Mouse (Mus musculus) thymus, adult 18-20 months (tissue): ENCODE measurements around the gene Sdsl.

Experiments used
- DNase-seq, 2 experiments: peaks; one replicate each; pipeline ENCODE4 v3.0.0; 2022; ENCODE audit warnings: mixed read lengths in 2 of 2

Gene Sdsl

GRCm38 (mm10) chr5:120454756-120455337, 17.8 kb downstream of the Sdsl start:
- DNase-seq, result no peak

GRCm38 (mm10) chr5:120447305-120447704, 25.3 kb downstream of the Sdsl start:
- no peak for DNase-seq

DNA sequence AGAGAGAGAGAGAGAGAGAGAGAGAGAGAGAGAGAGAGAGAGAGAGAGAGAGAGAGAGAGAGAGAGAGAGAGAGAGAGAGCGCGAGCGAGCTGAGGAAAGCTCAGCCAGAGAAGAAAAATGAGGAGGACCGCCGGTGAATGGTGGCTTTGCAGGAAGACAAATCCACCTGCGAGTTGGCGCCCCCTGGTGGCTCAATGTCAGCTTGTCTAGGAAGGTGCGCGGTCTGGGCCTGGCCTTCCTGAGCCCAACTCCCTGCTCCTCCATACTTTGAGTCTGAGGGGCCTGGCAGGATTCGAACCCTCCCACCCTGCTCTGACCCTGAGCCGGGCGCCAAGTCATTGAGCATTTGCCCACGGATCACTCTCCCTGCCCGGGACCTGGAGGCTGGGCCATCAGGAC, 31.9 kb downstream of the Sdsl start:
- peak; percentile 44 to 52 for DNase-seq

DNA sequence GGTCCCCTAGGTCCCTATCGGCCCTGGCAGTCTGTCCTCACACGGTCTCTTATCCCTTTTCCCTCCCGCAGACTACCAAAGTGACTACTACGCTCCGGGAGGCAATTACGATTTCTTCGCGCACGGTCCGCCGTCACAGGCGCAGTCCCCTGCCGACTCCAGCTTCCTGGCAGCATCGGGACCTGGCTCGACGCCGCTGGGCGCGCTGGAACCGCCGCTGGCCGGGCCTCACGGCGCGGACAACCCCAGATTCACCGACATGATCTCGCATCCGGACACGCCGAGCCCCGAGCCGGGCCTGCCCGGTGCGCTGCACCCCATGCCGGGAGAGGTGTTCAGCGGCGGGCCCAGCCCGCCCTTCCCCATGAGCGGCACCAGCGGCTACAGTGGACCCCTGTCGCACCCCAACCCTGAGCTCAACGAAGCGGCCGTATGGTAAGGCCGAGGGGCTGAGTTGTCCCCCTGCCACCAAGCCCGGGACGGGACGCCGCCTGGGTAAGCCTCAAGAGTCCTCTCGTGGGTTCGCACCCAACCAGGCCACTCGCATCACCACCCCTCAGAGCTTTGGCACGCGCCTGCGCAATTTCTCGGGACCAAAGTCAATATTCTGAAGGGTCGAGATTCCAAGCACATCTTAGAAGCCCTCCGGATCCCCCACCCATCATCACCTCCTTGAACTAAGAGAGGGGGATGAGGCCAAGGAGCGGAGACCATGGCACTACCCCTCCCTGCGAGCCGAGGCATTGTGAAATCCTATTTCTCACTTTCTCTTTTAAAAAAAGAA, 32.5 kb downstream of the Sdsl start:
- DNase-seq, result no peak

GRCm38 (mm10) chr5:120438991-120439710, 33.5 kb downstream of the Sdsl start:
- no peak for DNase-seq

DNA sequence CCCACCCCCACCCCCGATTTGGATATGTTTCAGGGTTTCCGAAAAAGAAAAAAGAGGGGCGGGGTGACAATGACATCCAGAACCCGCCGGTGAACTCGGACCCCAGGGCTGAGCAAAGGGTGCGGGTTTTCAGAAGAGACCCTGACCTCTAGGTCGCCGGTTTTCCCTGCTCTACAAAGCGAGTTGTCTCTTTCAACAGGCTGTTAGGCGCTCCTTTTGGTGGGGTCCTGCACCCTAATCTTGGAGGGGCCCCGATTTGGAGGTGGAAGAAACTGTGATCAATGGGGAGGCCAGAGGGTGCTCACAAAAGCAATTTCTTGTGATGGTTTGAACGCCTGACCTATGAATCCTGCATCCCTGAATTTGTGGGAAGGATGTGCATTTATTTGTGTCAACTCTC, 34.1 kb downstream of the Sdsl start:
- no peak for DNase-seq

GRCm38 (mm10) chr5:120437986-120438385, 34.6 kb downstream of the Sdsl start:
- no peak for DNase-seq

- DNase-seq, result no peak
Measured at GRCm38 (mm10) chr5:120437539-120437938, 35.1 kb downstream of the Sdsl start.

DNA sequence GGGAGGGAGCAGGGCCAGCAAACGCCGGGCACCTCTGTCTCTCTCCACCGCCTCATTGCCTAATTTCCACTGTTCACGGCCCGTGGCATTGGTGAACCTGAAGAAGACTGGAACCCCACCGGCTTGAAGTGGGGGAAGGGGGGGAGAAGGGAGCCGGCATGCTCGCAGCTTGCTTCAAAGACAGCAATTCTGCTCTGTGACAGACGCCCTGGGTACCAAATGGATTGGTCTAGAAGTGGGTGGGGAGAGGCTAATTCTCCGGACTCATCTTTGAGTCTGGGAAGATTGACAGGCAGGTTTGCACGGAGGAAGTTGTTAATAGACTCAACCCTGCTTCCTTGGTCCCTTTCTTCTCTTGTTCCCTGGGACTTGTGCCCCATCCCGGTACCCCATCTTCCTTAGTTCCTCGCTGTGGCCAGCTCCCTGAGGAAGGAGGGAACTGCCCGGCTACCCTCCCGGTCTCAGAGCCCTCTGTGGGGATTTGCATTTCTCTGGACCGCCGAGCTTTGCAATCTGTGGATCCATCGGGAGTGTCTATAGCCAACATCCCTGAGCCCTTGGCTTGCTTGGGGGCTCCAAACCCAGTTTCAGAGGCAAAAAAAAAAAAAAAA, 35.6 kb downstream of the Sdsl start:
- DNase-seq, result no peak

DNA sequence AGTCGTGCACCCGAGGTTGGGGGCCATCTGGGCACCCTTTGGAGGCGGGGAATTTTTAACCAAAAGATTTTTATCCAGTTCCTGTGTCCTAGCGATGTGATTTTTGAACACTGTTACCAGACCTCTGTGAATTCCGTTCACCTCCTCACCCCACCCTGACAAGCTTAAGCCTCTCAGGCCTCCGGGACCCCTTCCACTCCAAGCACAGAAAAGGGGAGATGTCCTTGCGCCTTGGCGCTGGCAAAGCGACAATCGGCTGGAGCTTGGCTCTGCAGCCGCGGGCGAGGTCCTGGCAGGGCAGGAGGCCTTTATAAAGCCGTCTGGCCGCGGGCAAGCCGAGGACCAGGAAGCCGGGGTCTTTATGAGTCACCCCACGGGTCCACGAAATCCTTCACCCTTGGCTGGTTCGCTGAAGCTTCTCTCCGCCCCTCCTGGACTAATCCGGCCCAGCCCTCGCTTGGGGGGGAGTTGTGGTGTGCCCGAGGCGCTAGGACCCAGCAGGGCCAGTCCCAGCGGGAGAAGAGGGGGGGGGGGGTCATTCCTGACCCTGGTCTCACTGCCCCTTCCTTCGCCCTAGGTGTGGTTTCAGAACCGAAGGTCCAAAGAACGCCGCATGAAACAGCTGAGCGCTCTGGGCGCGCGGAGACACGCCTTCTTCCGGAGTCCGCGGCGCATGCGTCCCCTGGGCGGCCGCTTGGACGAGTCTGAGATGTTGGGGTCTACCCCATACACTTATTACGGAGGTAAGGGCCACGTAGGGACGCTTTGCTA, 36.7 kb downstream of the Sdsl start:
- DNase-seq, result no peak

GRCm38 (mm10) chr5:120435006-120435681, 37.5 kb downstream of the Sdsl start:
- DNase-seq, result no peak

DNA sequence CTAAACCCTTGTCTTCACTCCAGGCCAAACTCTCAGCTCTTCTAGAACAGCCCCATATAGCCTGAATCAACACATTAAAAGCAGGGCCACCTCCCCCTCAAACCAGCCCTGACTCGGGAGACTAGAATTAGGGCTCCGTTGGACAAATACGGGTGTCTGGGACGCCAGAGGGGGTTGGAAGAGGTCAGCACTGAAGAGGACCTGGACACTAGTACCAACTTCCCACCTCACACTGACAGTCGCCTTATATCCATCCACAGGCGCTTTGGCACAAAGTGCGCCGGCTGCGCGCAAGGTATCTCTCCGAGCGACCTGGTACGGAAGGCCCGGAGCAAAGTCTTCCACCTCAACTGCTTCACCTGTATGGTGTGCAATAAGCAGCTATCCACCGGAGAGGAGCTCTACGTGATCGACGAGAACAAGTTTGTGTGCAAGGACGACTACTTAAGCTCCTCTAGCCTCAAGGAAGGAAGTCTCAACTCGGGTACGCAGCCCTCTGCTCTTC, 38.3 kb downstream of the Sdsl start:
- no peak for DNase-seq

DNA sequence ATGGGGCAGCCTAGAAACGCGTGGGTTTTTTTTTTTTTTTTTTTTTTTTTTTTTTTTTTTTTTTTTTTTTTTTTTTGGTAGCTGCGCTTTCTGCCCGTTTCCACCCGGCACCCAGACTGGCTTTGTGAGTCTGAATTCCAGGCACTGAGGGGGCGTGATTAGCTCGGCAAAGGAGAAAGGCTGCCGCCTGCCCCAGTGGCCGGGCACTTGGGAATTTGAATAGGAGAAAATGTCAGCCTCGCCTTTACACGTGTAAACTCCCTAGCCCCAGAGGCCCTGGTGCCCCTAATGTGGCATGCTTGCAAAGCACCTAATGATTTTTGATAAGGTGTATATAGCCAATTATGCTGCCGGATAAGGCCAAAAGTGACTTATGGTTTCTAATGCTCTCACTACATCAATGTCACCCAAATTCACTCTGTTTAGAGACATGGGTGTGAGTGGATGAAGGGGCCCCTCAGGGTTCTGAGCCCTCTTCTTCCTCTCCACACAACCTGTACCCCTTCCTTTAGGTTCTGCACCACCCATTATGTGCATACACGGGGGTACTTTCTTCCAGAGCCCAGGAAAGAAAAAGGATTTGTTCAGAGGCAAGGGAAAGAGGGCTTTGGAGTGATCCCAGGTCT, 39.4 kb downstream of the Sdsl start:
- no peak for DNase-seq

- DNase-seq, result no peak
Measured at GRCm38 (mm10) chr5:120432486-120433015, 40.1 kb downstream of the Sdsl start.

GRCm38 (mm10) chr5:120431649-120432485, 40.7 kb downstream of the Sdsl start, which contains the start of gene Lhx5:
TSS of gene Lhx5 (plus strand) at chr5:120431699.
- DNase-seq, result no peak

- no peak for DNase-seq
Measured at GRCm38 (mm10) chr5:120431001-120431583, 41.5 kb downstream of the Sdsl start.

DNA sequence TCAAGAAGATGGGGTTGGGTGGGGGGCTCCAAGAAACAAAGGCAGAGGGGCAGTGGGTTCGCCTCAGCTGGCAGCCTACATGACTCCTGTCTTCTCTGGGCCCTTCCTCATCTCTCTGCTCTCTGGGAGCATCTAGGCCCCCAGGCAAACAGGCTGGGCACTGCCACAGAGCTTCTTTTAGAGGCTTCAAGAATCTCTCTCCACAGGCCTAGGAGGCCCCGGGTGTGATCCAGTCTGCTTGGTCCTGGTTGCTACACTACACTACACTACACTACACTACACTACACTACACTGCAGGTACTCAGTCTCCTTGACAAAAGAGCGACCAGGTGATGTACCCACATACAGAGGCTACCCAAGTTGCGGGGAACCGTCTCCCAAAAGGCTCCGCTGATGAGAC, 42.9 kb downstream of the Sdsl start:
- DNase-seq, result no peak

DNA sequence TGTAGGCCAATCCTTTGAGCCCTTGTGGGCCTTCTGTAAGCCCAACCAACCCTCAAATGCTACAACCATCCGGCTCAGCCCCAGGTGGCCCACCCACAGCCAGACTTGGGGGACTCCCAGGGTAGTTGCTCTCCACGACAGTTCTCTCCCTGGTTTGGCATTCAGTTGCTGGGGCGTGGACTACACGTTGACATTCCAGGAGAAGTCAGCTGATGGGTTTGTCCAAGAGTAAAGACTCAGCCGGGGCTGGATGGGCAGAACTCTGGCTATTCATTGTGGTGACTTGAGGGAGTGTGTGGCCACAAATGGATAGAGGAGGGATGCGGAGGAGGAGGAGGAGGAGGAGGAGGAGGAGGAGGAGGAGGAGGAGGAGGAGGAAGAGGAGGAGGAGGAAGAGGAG, 43.6 kb downstream of the Sdsl start:
- DNase-seq, result no peak

DNA sequence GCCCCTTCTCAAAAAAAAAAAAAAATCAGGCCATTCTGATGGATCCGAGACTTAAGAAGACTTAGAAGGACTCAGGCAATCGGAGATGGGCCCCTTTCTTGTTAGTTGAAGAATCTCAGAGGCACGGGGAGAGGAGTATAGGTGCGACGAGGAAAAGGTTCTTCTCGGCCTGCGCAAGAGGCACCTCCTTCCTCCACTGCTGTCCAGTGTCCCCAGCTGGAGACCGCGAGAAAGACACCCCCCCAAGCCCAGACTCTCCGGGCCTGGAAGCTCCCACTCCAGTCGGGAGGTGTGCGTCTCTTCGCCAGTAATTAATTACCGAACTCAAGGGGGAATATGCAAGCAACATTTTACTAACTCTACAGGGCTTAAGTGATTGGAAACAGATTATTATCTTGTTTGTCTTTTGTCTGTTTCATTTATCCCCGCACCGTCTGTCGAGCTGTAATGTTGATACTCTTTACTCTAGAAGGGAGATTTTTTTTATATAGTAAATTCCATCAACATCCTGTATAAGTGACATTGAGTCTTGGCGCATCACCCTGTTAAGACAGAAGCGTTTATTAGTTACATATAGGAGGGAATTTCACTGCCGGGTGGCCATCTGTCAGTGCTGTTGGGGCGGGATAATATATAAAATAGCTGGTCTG, 44.3 kb downstream of the Sdsl start:
- no peak for DNase-seq
